Mouse (Mus musculus) heart, adult 2 months (tissue): ENCODE measurements at regions not wholly inside any gene's neighbourhood (a gene's known extent, or its start where the extent isn't known, plus 50 kb on each side); places are given as distances from the start of the nearest gene placed in this dataset.

Source experiments
- DNase-seq, 2 experiments: peaks; one replicate each; pipeline ENCODE4 v3.0.0; 2021
- H3K27ac ChIP-seq: fragments of 200-600 bp; 2 replicates; pipeline ENCODE4 v1.8.1; 2022
- H3K27me3 ChIP-seq: fragments of 200-500 bp; 2 replicates; pipeline ENCODE4 v1.6.1; 2012; ENCODE audit warnings: mild to moderate bottlenecking, low read length, inconsistent platforms, mixed read lengths; ENCODE audit not compliant: control insufficient read depth, insufficient read depth
- H3K36me3 ChIP-seq: fragments of 200-500 bp; 2 replicates; pipeline ENCODE4 v1.6.1; 2012; ENCODE audit warnings: low read length, inconsistent platforms; ENCODE audit not compliant: control insufficient read depth, insufficient read depth
- H3K4me1 ChIP-seq: fragments of 200-500 bp; 2 replicates; pipeline ENCODE4 v1.6.1; 2011; ENCODE audit warnings: low read length; ENCODE audit not compliant: control insufficient read depth, insufficient read depth
- H3K4me3 ChIP-seq: fragments of 200-600 bp; 2 replicates; pipeline ENCODE4 v1.8.1; 2022
- H3K79me2 ChIP-seq: fragments of 200-500 bp; replicated peaks from 2 replicates; pipeline ENCODE4 v1.6.1; 2012; ENCODE audit warnings: mild to moderate bottlenecking, inconsistent platforms, low read length, moderate library complexity, mixed read lengths; ENCODE audit not compliant: control insufficient read depth, insufficient read depth
- H3K9ac ChIP-seq: fragments of 200-500 bp; 2 replicates; pipeline ENCODE4 v1.6.1; 2012; ENCODE audit warnings: low read depth, mild to moderate bottlenecking, control low read depth, inconsistent platforms, low read length, mixed read lengths
- CTCF ChIP-seq: fragments of 200-600 bp; IDR thresholded peaks from 2 replicates; pipeline ENCODE4 v1.8.1; 2022; ENCODE audit warnings: antibody characterized with exemption, mild to moderate bottlenecking, moderate library complexity
- EP300 ChIP-seq: fragments of 200-500 bp; IDR thresholded peaks from 2 replicates; pipeline ENCODE4 v1.6.1; 2011; ENCODE audit warnings: low read depth, low read length, control low read depth; ENCODE audit not compliant: insufficient read depth
- POLR2A ChIP-seq: fragments of 200-500 bp; IDR thresholded peaks from 2 replicates; pipeline ENCODE4 v1.6.1; 2011; ENCODE audit warnings: mild to moderate bottlenecking, low read depth, low read length, control low read depth; ENCODE audit not compliant: insufficient read depth
- WGBS: fragments of 180-500 bp; shearing (Covaris S2); methylation state at CpG from one replicate; pipeline ENCODE4 v1.1.7; 2018; 5-methylcytosine and 5-hydroxymethylcytosine counted together
- intact Hi-C: fragments of 180-260 bp; cut with DNase I; formaldehyde crosslinking; loops from one replicate; pipeline ENCODE4 v1.15.1; 2025

- H3K79me2 ChIP-seq = no peaks in the 10 kb centered on the region
- DNase-seq = no peak
- no peaks in the 10 kb centered on the region for H3K4me1 ChIP-seq
- intact Hi-C loops = no loop called here
- H3K27me3 ChIP-seq = no peaks in the 10 kb centered on the region
- WGBS = 84% methylated on average over 5 of the region's 5 CpGs
- TF ChIP-seq POLR2A (no peak), EP300 (no peak), CTCF (no peak)
- no peaks in the 10 kb centered on the region for H3K36me3 ChIP-seq
- H3K9ac ChIP-seq = no peak overlapping the region
- no peak overlapping the region for H3K27ac ChIP-seq
- H3K4me3 ChIP-seq = no peak overlapping the region
Measured at GRCm38 (mm10) chr3:56393134-56393533, 209.6 kb upstream of the Nbea start.

DNA sequence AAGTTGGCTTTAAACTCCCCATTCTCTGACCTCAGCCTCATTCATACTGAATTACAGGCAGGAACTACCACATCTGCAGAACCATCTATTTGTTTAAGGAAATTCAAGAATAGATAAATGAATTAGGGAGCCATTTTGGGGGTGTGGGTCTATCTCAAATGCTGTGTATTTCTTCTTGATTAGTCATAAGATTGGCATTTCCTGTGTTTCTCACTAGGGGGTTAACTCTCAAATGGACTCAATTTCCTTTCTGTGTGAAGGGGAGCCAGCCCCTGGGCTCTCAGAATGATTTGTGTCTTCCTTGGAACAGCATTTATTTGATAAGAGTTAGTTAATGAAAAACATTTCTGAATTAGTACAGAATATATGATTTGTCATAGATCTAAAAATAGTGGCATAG is 196.8 kb upstream of the Nbea start:
- H3K4me3 ChIP-seq = no peak overlapping the region
- H3K27ac ChIP-seq = no peak overlapping the region
- no peaks in the 10 kb centered on the region for H3K36me3 ChIP-seq
- intact Hi-C loops = no loop called here
- no peak overlapping the region for H3K9ac ChIP-seq
- H3K79me2 ChIP-seq = no peaks in the 10 kb centered on the region
- H3K4me1 ChIP-seq = no peaks in the 10 kb centered on the region
- H3K27me3 ChIP-seq = no peaks in the 10 kb centered on the region
- TF ChIP-seq EP300 (no peak), CTCF (no peak), POLR2A (no peak)
- no peak for DNase-seq

DNA sequence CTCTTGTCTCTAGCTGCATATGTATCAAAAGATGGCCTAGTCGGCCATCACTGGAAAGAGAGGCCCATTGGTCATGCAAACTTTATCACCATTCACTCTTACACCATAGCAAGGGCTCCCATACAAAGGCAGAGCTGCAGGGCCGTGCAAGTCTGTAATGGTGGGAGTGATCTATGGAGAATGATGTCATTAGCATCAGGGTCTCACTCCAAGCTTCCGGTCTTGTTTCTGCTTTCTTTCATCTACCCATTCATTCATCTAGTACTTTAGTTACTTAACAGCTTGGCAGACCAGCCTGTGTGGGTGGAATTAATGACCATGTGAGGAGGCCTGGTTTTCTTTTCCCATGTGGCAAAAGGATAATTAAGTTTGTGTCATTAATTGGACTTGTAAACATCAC is 196.0 kb upstream of the Nbea start:
- no peak for DNase-seq
- 79% methylated on average over 3 of the region's 3 CpGs for WGBS

GRCm38 (mm10) chr3:56362543-56362942 is 179.0 kb upstream of the Nbea start:
- H3K9ac ChIP-seq = no peak overlapping the region
- DNase-seq = no peak
- H3K27me3 ChIP-seq = no peaks in the 10 kb centered on the region; the same call in 1 of the 2 replicates
- TF ChIP-seq POLR2A = no peak
- TF ChIP-seq CTCF = no peak
- no peak for TF ChIP-seq EP300
- no peak overlapping the region for H3K4me3 ChIP-seq
- no peak overlapping the region for H3K27ac ChIP-seq
- H3K4me1 ChIP-seq = no peaks in the 10 kb centered on the region; the same call in 1 of the 2 replicates
- intact Hi-C loops = no loop called here
- no peaks in the 10 kb centered on the region for H3K36me3 ChIP-seq
- no peaks in the 10 kb centered on the region for H3K79me2 ChIP-seq
- 74% methylated on average over 2 of the region's 2 CpGs for WGBS

More for the DNA sequence above, 196.0 kb upstream of the Nbea start:
- intact Hi-C loops = no loop called here
- Histone ChIP-seq H3K4me1 (no peaks in the 10 kb centered on the region), H3K36me3 (no peaks in the 10 kb centered on the region), H3K27me3 (no peaks in the 10 kb centered on the region), H3K79me2 (no peaks in the 10 kb centered on the region), H3K4me3 (no peak overlapping the region), H3K9ac (no peak overlapping the region), H3K27ac (no peak overlapping the region)
- TF ChIP-seq CTCF (no peak), EP300 (no peak), POLR2A (no peak)

- Histone ChIP-seq H3K4me1 (no peaks in the 10 kb centered on the region; the same call in 1 of the 2 replicates), H3K27me3 (no peaks in the 10 kb centered on the region; the same call in 1 of the 2 replicates), H3K9ac (no peak overlapping the region), H3K79me2 (no peaks in the 10 kb centered on the region), H3K4me3 (no peak overlapping the region), H3K27ac (no peak overlapping the region), H3K36me3 (no peaks in the 10 kb centered on the region)
- WGBS = 67% methylated on average over 6 of the region's 6 CpGs
- intact Hi-C loops = no loop called here
- DNase-seq = no peak
- no peak for TF ChIP-seq POLR2A
- no peak for TF ChIP-seq CTCF
- no peak for TF ChIP-seq EP300
Measured at GRCm38 (mm10) chr3:56357035-56357701, 173.7 kb upstream of the Nbea start.

- whole genome bisulfite sequencing = 90% methylated on average over 5 of the region's 5 CpGs
- H3K4me3 ChIP-seq = no peak overlapping the region
- no peaks in the 10 kb centered on the region; the same call in 1 of the 2 replicates for H3K27me3 ChIP-seq
- no peak overlapping the region for H3K9ac ChIP-seq
- H3K79me2 ChIP-seq = no peaks in the 10 kb centered on the region
- no peak for DNase-seq
- intact Hi-C loops = no loop called here
- no peak overlapping the region for H3K27ac ChIP-seq
- no peaks in the 10 kb centered on the region; the same call in 1 of the 2 replicates for H3K4me1 ChIP-seq
- TF ChIP-seq EP300 (no peak), POLR2A (no peak), CTCF (no peak)
- H3K36me3 ChIP-seq = no peaks in the 10 kb centered on the region
Measured at GRCm38 (mm10) chr3:56356163-56356882, 172.8 kb upstream of the Nbea start.
